Mouse (Mus musculus) midbrain, embryonic 11.5 days (tissue): ENCODE data around the gene Cwf19l2. TPM values are rescaled to one million over a fixed set of nuclear protein-coding genes. Genes with fewer than 3 reads are reported as not detected.
"Not testable (repeated sequence)": the region's sequence is repeated elsewhere in the genome, so short reads cannot be mapped to it uniquely, and the experiment has no call there.

ENCODE experiments used
- ATAC-seq: fragments of 200-750 bp; cut with Nextera tagmentation; 2 replicates; pipeline ENCODE4 v1.8.0; 2017; ENCODE audit warnings: moderate TSS enrichment, moderate library complexity; ENCODE audit not compliant: low FRiP score
- DNase-seq: peaks from one replicate; pipeline ENCODE4 v3.0.0; 2015; ENCODE audit warnings: low spot score; ENCODE audit errors: missing footprints
- H3K27ac ChIP-seq: fragments of 300-500 bp; sonication (generic); 2 replicates; pipeline ENCODE4 v1.5.1; 2014; ENCODE audit warnings: low read depth, low read length
- H3K27me3 ChIP-seq: fragments of 300-500 bp; sonication (generic); 2 replicates; pipeline ENCODE4 v1.6.1; 2014; ENCODE audit warnings: mild to moderate bottlenecking, low read length, moderate library complexity, mixed read lengths; ENCODE audit not compliant: control insufficient read depth, insufficient read depth
- H3K36me3 ChIP-seq: fragments of 300-500 bp; sonication (generic); 2 replicates; pipeline ENCODE4 v1.6.1; 2014; ENCODE audit warnings: mild to moderate bottlenecking, low read length, moderate library complexity, mixed read lengths; ENCODE audit not compliant: control insufficient read depth, insufficient read depth
- H3K4me1 ChIP-seq: fragments of 300-500 bp; sonication (generic); 2 replicates; pipeline ENCODE4 v1.6.1; 2014; ENCODE audit warnings: low read length; ENCODE audit not compliant: control insufficient read depth, insufficient read depth
- H3K4me2 ChIP-seq: fragments of 300-500 bp; sonication (generic); 2 replicates; pipeline ENCODE4 v1.6.1; 2014; ENCODE audit warnings: mild to moderate bottlenecking, moderate library complexity
- H3K4me3 ChIP-seq: fragments of 300-500 bp; sonication (generic); 2 replicates; pipeline ENCODE4 v1.5.1; 2014; ENCODE audit warnings: low read depth, low read length
- H3K9ac ChIP-seq: fragments of 300-500 bp; sonication (generic); 2 replicates; pipeline ENCODE4 v1.6.1; 2014; ENCODE audit warnings: low read length
- H3K9me3 ChIP-seq: fragments of 300-500 bp; sonication (generic); 2 replicates; pipeline ENCODE4 v1.6.1; 2016; ENCODE audit warnings: low read length; ENCODE audit not compliant: control insufficient read depth
- WGBS: fragments of 180-500 bp; shearing (Covaris S2); extraction: QIAGEN DNeasy Blood & Tissue Kit; methylation state at CpG from one replicate; pipeline ENCODE4 v1.1.7; 2014; 5-methylcytosine and 5-hydroxymethylcytosine counted together
- polyA plus RNA-seq: library from polyadenylated mRNA; unstranded; fragments of >200 nt; fragmentation: Nextera tagmentation; extraction: Ambion mirVana; gene quantifications from 2 replicates; pipeline ENCODE4 v1.2.1, GENCODE M21; 2014

Gene Cwf19l2
- 13.9 and 15.7 TPM in 2 replicates for polyA plus RNA-seq

GRCm38 (mm10) chr9:3403251-3404208 is at the start of gene Cwf19l2:
Gene Cwf19l2 (plus strand): TSS chr9:3403592.
- H3K4me1 ChIP-seq = no peaks in the 10 kb centered on the region

GRCm38 (mm10) chr9:3376323-3376722 is 27.1 kb upstream of the Cwf19l2 start:
- H3K9me3 ChIP-seq = not testable (repeated sequence)
- WGBS = 45% methylated on average over 1 of the region's 1 CpGs

More at GRCm38 (mm10) chr9:3403251-3404208, at the start of gene Cwf19l2:
- Histone ChIP-seq H3K36me3 (no peaks in the 10 kb centered on the region), H3K9ac (peak within 1 kb of the TSS; percentile 79), H3K27me3 (no peaks in the 10 kb centered on the region), H3K9me3 (no peaks in the 10 kb centered on the region), H3K4me3 (peak within 1 kb of the TSS; percentile 59), H3K4me2 (peak within 1 kb of the TSS; percentile 61), H3K27ac (no peak within 1 kb of the TSS)
- ATAC-seq (peak; percentile 94), DNase-seq (peak; percentile 95)
- WGBS = under 1% methylated on average over 28 of the region's 28 CpGs

GRCm38 (mm10) chr9:3404372-3404771 is 980 bp downstream of the Cwf19l2 start:
- Histone ChIP-seq H3K36me3 (no peaks in the 10 kb centered on the region), H3K4me3 (peak overlapping the region; percentile 59), H3K27me3 (no peaks in the 10 kb centered on the region), H3K27ac (no peak overlapping the region), H3K4me1 (no peaks in the 10 kb centered on the region), H3K9ac (peak overlapping the region; percentile 79), H3K4me2 (peak overlapping the region; percentile 61), H3K9me3 (no peaks in the 10 kb centered on the region)
- ATAC-seq (peak; percentile 17; the same call in 1 of the 2 replicates), DNase-seq (peak; percentile 89)
- WGBS = 2% methylated on average over 13 of the region's 13 CpGs

More at GRCm38 (mm10) chr9:3376323-3376722, 27.1 kb upstream of the Cwf19l2 start:
- not testable (repeated sequence) for H3K4me3 ChIP-seq, ATAC-seq, DNase-seq, H3K27ac ChIP-seq, H3K4me2 ChIP-seq, H3K36me3 ChIP-seq, H3K27me3 ChIP-seq, H3K9ac ChIP-seq, H3K4me1 ChIP-seq

GRCm38 (mm10) chr9:3439555-3440300 is 36.3 kb downstream of the Cwf19l2 start:
- not testable (repeated sequence) for H3K27me3 ChIP-seq, H3K4me2 ChIP-seq, H3K27ac ChIP-seq, H3K9me3 ChIP-seq, H3K4me1 ChIP-seq, DNase-seq, H3K9ac ChIP-seq, H3K4me3 ChIP-seq, ATAC-seq, H3K36me3 ChIP-seq
- WGBS = 86% methylated on average over 6 of the region's 6 CpGs

GRCm38 (mm10) chr9:3471897-3472296 is 68.5 kb downstream of the Cwf19l2 start:
- Histone ChIP-seq H3K9me3 (no peaks in the 10 kb centered on the region), H3K27me3 (no peaks in the 10 kb centered on the region), H3K36me3 (no peaks in the 10 kb centered on the region), H3K4me2 (no peak overlapping the region), H3K4me3 (no peak overlapping the region), H3K4me1 (no peaks in the 10 kb centered on the region), H3K27ac (no peak overlapping the region), H3K9ac (no peak overlapping the region)
- DNase-seq = no peak
- ATAC-seq = no peak

GRCm38 (mm10) chr9:3518645-3519044 is 115.3 kb downstream of the Cwf19l2 start:
- no peak overlapping the region for H3K4me2 ChIP-seq
- H3K27me3 ChIP-seq = no peaks in the 10 kb centered on the region
- DNase-seq (no peak), ATAC-seq (no peak)
- no peak overlapping the region for H3K9ac ChIP-seq
- no peaks in the 10 kb centered on the region for H3K36me3 ChIP-seq
- 93% methylated on average over 1 of the region's 1 CpGs for WGBS
- no peaks in the 10 kb centered on the region for H3K4me1 ChIP-seq
- no peak overlapping the region for H3K27ac ChIP-seq
- no peak overlapping the region for H3K4me3 ChIP-seq
- no peaks in the 10 kb centered on the region for H3K9me3 ChIP-seq

GRCm38 (mm10) chr9:3519178-3519577 is 115.8 kb downstream of the Cwf19l2 start:
- Histone ChIP-seq H3K36me3 (no peaks in the 10 kb centered on the region), H3K27ac (no peak overlapping the region), H3K4me3 (no peak overlapping the region), H3K4me1 (no peaks in the 10 kb centered on the region), H3K9ac (no peak overlapping the region), H3K27me3 (no peaks in the 10 kb centered on the region), H3K9me3 (no peaks in the 10 kb centered on the region), H3K4me2 (no peak overlapping the region)
- DNase-seq (no peak), ATAC-seq (no peak)
- WGBS = 93% methylated on average over 1 of the region's 1 CpGs

- no peak for ATAC-seq
- H3K36me3 ChIP-seq = no peaks in the 10 kb centered on the region
- H3K4me1 ChIP-seq = no peaks in the 10 kb centered on the region
- no peak overlapping the region for H3K4me2 ChIP-seq
- DNase-seq = no peak
- no peak overlapping the region for H3K9ac ChIP-seq
- whole genome bisulfite sequencing = 93% methylated on average over 2 of the region's 2 CpGs
- no peaks in the 10 kb centered on the region for H3K9me3 ChIP-seq
- H3K27me3 ChIP-seq = no peaks in the 10 kb centered on the region
- H3K4me3 ChIP-seq = no peak overlapping the region
- H3K27ac ChIP-seq = no peak overlapping the region
Measured at GRCm38 (mm10) chr9:3521031-3521430, 117.6 kb downstream of the Cwf19l2 start.
